Mouse (Mus musculus) stomach, embryonic 14.5 days (tissue): ENCODE measurements around the gene Hnrnpdl. TPM values are rescaled to one million over a fixed set of nuclear protein-coding genes. Genes with fewer than 3 reads are reported as not detected.
A peak's percentile ranks its signal among the peaks of the same experiment; 100 is the strongest.

Source experiments
- ATAC-seq: fragments of 200-750 bp; cut with Nextera tagmentation; 2 replicates; pipeline ENCODE4 v1.8.0; 2017; ENCODE audit warnings: low read depth, moderate TSS enrichment; ENCODE audit not compliant: insufficient number of reproducible peaks, insufficient read depth, low FRiP score
- H3K27ac ChIP-seq: fragments of 300-500 bp; sonication (generic); 2 replicates; pipeline ENCODE4 v1.5.1; 2014; ENCODE audit warnings: mild to moderate bottlenecking, low read length, moderate library complexity, mixed read lengths
- H3K27me3 ChIP-seq: fragments of 300-500 bp; sonication (generic); 2 replicates; pipeline ENCODE4 v1.6.1; 2014; ENCODE audit warnings: low read length, control low read depth, mixed read lengths; ENCODE audit not compliant: control insufficient read depth, insufficient read depth
- H3K36me3 ChIP-seq: fragments of 300-500 bp; sonication (generic); 2 replicates; pipeline ENCODE4 v1.6.1; 2014; ENCODE audit warnings: mild to moderate bottlenecking, control low read depth, low read length, moderate library complexity, mixed read lengths; ENCODE audit not compliant: control insufficient read depth, insufficient read depth
- H3K4me1 ChIP-seq: fragments of 300-500 bp; sonication (generic); 2 replicates; pipeline ENCODE4 v1.6.1; 2014; ENCODE audit warnings: low read length, control low read depth, mixed read lengths; ENCODE audit not compliant: control insufficient read depth, insufficient read depth
- H3K4me2 ChIP-seq: fragments of 300-500 bp; sonication (generic); replicated peaks from 2 replicates; pipeline ENCODE4 v1.6.1; 2014; ENCODE audit warnings: low read depth, low read length, control low read depth
- H3K4me3 ChIP-seq: fragments of 300-500 bp; sonication (generic); 2 replicates; pipeline ENCODE4 v1.5.1; 2014; ENCODE audit warnings: low read depth, low read length, control low read depth
- H3K9ac ChIP-seq: fragments of 300-500 bp; sonication (generic); replicated peaks from 2 replicates; pipeline ENCODE4 v1.6.1; 2014; ENCODE audit warnings: low read depth, mild to moderate bottlenecking, control low read depth, low read length, moderate library complexity, mixed read lengths
- H3K9me3 ChIP-seq: fragments of 300-500 bp; sonication (generic); 2 replicates; pipeline ENCODE4 v1.6.1; 2016; ENCODE audit warnings: low read depth, low read length, control low read depth; ENCODE audit not compliant: control insufficient read depth
- WGBS: fragments of 180-500 bp; shearing (Covaris S2); extraction: QIAGEN DNeasy Blood & Tissue Kit; methylation state at CpG from one replicate; pipeline ENCODE4 v1.1.7; 2014; 5-methylcytosine and 5-hydroxymethylcytosine counted together
- polyA plus RNA-seq: library from polyadenylated mRNA; unstranded; fragments of >200 nt; fragmentation: Nextera tagmentation; extraction: Ambion mirVana; gene quantifications from 2 replicates; pipeline ENCODE4 v1.2.1, GENCODE M21; 2014

Hnrnpdl gene
- polyA plus RNA-seq, 1 experiment from 2014 or later, result 207 TPM

DNA sequence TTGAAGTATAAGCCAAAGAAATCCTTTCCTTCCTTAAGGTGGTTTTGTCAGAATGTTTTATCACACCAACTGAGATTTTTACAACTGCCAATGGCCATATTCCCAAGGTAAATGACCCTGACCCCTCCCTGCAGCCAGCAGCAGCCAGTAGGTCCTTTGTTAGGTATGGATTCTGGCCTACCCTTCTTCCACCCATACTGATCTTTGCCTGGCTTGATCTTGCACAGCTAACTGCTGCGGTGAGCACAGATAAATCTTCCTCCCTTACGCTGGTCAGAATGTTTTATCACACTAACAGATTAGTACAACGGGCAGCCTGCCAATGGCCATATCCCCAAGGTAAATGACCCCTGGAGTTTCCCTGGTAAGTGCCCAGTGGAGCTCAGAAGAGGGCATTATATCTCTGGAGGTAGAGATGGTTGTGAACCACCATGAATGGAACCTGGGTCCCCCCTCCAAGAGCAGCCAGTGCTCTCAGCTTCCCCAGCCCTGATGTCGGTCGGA is 16.5 kb upstream of the Hnrnpdl start:
- Histone ChIP-seq H3K27ac (no peak overlapping the region), H3K4me2 (no peak overlapping the region), H3K9ac (no peak overlapping the region), H3K4me3 (no peak overlapping the region), H3K36me3 (peaks cover 14% of the 10 kb centered on the region), H3K9me3 (0 out of 2 replicates have a peak, but pooled peaks cover 3% of the 10 kb centered on the region), H3K27me3 (no peaks in the 10 kb centered on the region), H3K4me1 (peaks cover 10% of the 10 kb centered on the region; the same call in 1 of the 2 replicates)
- 67% methylated on average over 5 of the region's 5 CpGs for WGBS
- no peak for ATAC-seq

DNA sequence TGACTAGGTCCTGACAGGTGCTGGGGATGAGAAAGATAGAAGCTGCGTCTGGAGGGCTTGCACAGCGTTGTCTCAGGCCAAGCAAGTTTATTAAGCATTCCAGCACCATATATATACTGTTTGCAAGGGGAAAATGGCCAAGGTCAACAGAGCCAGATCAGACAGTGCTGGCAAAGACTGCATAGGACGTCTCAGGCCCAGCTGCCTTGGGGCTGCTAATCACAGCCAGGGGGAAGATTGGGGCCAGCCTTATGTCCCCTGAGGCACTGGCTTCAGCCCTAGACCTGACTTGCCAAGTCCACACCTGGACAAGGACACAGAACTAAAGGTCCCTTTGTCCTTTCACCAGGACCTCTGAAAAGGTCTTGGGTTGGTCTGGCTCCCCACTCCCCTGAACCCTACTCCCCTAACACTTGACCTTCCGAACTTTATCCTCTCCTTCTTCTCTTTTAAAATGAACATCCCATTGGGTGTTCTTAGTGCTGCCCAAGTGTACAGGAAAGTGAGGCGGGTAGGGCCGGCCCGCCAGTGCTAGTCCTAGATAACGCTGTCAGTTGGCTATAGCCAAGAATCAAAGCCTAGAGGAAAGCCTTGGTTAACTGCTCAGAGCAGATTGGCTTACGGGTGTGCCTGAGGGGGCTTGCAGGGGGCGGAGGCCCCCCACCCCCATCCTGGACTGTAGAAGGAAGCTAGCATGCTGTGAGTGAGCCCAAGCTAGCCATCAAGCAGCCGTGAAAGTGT is 15.5 kb upstream of the Hnrnpdl start:
- 81% methylated on average over 11 of the region's 11 CpGs for WGBS
- Histone ChIP-seq H3K9ac (no peak overlapping the region), H3K27ac (no peak overlapping the region), H3K36me3 (peaks cover 7% of the 10 kb centered on the region), H3K9me3 (0 out of 2 replicates have a peak, but pooled peaks cover 3% of the 10 kb centered on the region), H3K4me3 (no peak overlapping the region), H3K27me3 (no peaks in the 10 kb centered on the region), H3K4me1 (peaks cover 10% of the 10 kb centered on the region; the same call in 1 of the 2 replicates), H3K4me2 (no peak overlapping the region)
- no peak for ATAC-seq

DNA sequence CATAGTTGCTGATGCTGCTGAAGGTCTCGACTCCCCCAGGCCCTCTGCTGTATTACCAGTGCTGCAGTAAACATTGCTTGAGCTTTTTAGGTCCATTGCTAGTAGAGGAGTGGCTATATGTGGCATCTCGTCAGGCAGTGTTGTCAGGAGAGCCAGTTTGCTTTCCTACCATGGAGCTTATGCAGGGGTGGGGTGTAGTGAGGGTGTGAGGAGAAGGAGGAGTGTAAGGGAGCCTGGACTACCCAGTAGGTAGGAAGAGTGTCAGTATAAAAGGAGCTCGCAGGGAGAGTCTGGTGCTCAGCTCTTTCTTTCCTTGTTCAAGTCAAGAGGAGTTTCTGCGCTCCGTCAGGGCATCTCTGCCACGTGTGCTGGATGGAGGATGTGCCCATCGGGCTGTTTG is 13.3 kb upstream of the Hnrnpdl start:
- Histone ChIP-seq H3K27ac (no peak overlapping the region), H3K4me1 (peaks cover 8% of the 10 kb centered on the region; the same call in 1 of the 2 replicates), H3K27me3 (no peaks in the 10 kb centered on the region), H3K9ac (no peak overlapping the region), H3K36me3 (no peaks in the 10 kb centered on the region), H3K4me3 (no peak overlapping the region), H3K9me3 (0 out of 2 replicates have a peak, but pooled peaks cover 3% of the 10 kb centered on the region), H3K4me2 (no peak overlapping the region)
- ATAC-seq, result no peak
- 93% methylated on average over 7 of the region's 7 CpGs for WGBS

DNA sequence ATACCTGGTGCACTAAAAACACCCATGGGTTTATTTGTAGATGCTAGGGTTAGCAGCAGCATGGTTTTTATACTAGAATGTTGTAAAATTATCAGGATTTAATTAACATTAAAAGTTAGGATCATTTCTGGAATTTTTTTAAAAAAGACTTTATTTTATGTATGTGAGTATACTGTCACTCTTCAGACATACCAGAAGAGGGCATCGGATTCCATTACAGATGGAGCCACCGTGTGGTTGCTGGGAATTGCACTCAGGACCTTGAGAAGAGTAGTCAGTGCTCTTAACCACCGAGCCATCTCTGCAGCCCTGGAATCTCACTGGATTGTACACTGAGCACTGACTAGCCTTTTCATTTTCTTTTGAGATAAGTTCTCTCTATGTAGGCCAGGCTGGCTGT is 10.4 kb upstream of the Hnrnpdl start:
- 0 out of 2 replicates have a peak, but pooled peaks cover 3% of the 10 kb centered on the region for H3K9me3 ChIP-seq
- no peaks in the 10 kb centered on the region for H3K27me3 ChIP-seq
- H3K36me3 ChIP-seq, result no peaks in the 10 kb centered on the region
- H3K27ac ChIP-seq, result no peak overlapping the region
- no peak overlapping the region for H3K4me2 ChIP-seq
- no peak overlapping the region for H3K9ac ChIP-seq
- H3K4me3 ChIP-seq, result no peak overlapping the region
- WGBS, result 87% methylated on average over 3 of the region's 3 CpGs
- ATAC-seq, result no peak
- 0 out of 2 replicates have a peak, but pooled peaks cover 7% of the 10 kb centered on the region for H3K4me1 ChIP-seq

DNA sequence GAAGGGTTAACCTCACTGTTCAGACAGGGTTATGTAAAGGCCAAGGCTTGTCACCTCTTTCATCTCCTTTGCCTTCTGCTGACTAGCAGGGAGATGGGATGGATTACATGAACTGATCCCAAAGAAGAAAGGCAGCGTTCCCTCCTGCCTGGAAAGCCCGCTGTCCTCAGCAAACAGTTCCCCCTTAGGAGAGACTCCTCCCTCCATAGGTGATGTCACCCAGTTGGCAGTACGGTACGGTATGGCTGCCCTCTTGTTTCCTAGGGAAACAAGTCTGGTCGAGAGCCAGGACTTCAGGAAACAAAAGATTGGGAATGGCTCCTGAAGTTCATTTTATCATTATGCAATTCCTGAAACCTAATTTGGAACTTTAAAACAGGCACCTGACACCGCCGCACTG is 8.4 kb upstream of the Hnrnpdl start:
- Histone ChIP-seq H3K9me3 (0 out of 2 replicates have a peak, but pooled peaks cover 3% of the 10 kb centered on the region), H3K9ac (no peak overlapping the region), H3K4me2 (no peak overlapping the region), H3K27ac (no peak overlapping the region), H3K27me3 (no peaks in the 10 kb centered on the region), H3K4me1 (0 out of 2 replicates have a peak, but pooled peaks cover 16% of the 10 kb centered on the region), H3K36me3 (no peaks in the 10 kb centered on the region), H3K4me3 (no peak overlapping the region)
- WGBS, result 52% methylated on average over 7 of the region's 7 CpGs
- 0 out of 2 replicates have a peak, but pooled peaks have one; percentile 54 for ATAC-seq

DNA sequence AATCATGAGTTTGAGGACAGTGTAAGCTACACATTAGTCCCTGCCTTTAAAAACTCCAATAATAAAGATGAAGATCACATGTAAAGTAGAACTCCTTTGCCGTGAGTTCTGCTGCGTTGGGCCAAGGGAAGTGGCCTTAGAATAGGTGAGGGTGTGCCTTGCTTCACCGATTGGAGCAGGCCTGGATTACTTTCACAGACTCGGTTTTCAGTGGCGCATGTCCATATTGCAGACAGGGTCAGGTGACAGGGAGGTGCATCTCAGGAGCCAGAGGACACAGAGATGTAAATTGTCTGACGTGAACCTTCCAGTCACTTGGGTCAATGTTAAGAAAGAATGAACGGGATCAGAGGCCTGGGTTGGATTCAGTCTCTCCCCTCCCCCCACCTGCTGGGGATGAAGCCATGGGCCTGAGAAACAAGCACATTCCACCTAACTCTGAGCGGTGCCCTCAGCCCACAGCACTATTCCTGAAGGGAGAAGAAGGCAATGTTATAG is 7.7 kb upstream of the Hnrnpdl start:
- WGBS, result 57% methylated on average over 8 of the region's 8 CpGs
- H3K4me3 ChIP-seq, result no peak overlapping the region
- no peak overlapping the region for H3K27ac ChIP-seq
- H3K27me3 ChIP-seq, result no peaks in the 10 kb centered on the region
- no peak overlapping the region for H3K9ac ChIP-seq
- H3K4me2 ChIP-seq, result no peak overlapping the region
- no peak for ATAC-seq
- H3K4me1 ChIP-seq, result 0 out of 2 replicates have a peak, but pooled peaks cover 16% of the 10 kb centered on the region
- no peaks in the 10 kb centered on the region for H3K36me3 ChIP-seq
- 0 out of 2 replicates have a peak, but pooled peaks cover 3% of the 10 kb centered on the region for H3K9me3 ChIP-seq

DNA sequence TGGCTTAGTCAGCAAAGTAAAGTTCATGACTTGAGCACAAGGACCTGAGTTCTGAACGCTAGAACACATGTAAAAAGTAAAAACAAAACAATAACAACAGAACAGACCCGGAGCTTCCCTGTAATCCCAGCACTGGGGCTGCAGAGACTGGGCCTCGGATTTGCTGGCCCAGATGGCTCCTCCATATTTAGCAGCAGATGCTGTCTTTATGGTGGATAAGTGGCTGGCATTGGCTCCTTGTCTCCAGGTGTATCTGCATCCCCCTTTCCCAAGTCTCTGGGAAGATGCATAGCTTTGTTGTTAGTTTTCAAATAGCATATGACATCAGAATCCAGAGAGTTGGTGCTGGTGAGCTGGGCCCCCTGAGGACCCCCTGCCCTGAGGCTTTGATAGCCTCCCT is 6.6 kb upstream of the Hnrnpdl start:
- 80% methylated on average over 3 of the region's 3 CpGs for whole genome bisulfite sequencing
- no peak overlapping the region for H3K4me3 ChIP-seq
- H3K36me3 ChIP-seq, result no peaks in the 10 kb centered on the region
- no peak overlapping the region for H3K9ac ChIP-seq
- no peak overlapping the region for H3K4me2 ChIP-seq
- H3K27me3 ChIP-seq, result no peaks in the 10 kb centered on the region
- no peaks in the 10 kb centered on the region for H3K9me3 ChIP-seq
- ATAC-seq, result no peak
- H3K4me1 ChIP-seq, result 0 out of 2 replicates have a peak, but pooled peaks cover 16% of the 10 kb centered on the region
- no peak overlapping the region for H3K27ac ChIP-seq

DNA sequence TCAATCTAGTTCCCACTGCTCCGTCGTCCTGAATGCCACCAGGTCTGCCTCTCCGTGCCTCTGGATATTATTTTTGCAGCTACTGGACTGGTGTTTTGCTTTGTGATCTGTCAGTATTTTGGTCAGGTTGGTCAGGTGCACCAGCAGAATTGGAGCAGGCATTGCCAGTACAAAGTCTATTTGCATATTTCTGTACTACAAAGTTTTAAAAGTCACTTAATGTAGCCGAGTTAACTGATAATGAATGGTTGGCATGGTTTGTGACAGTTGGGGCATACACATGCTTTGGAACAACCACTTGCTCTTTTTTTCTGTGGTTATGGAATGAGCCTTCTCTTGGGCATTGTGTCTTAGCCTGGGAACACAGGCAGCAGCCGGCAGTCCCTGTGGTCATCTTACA is 5.2 kb upstream of the Hnrnpdl start:
- H3K9me3 ChIP-seq, result no peaks in the 10 kb centered on the region
- H3K27me3 ChIP-seq, result no peaks in the 10 kb centered on the region
- ATAC-seq, result no peak
- WGBS, result 75% methylated on average over 5 of the region's 5 CpGs
- H3K4me2 ChIP-seq, result no peak overlapping the region
- no peaks in the 10 kb centered on the region for H3K36me3 ChIP-seq
- peaks cover 19% of the 10 kb centered on the region; the same call in 1 of the 2 replicates for H3K4me1 ChIP-seq
- H3K9ac ChIP-seq, result no peak overlapping the region
- no peak overlapping the region for H3K4me3 ChIP-seq
- no peak overlapping the region for H3K27ac ChIP-seq
